Mouse (Mus musculus): ENCODE results near the gene Tmem132b. TPM values are rescaled to one million over a fixed set of nuclear protein-coding genes. Genes with fewer than 3 reads are reported as not detected.

The Tmem132b gene
- polyA plus RNA-seq, 1 experiment = 0.36 TPM

GRCm38 (mm10) chr5:125502186-125502585 is 29.4 kb upstream of the Tmem132b start:
- Histone ChIP-seq H3K4me1 (ENCODE audit: control insufficient read depth, insufficient read depth, insufficient read length, low read length) (no peaks in the 10 kb centered on the region), H3K4me3 (ENCODE audit: insufficient read depth, low read depth, low read length) (no peak overlapping the region), H3K27ac (replicated peaks; ENCODE audit: low read depth, low read length) (no peak overlapping the region)

- no peak overlapping the region for H3K4me3 ChIP-seq (ENCODE audit: insufficient read depth, low read depth, low read length)
- H3K27ac ChIP-seq (replicated peaks; ENCODE audit: low read depth, low read length) = no peak overlapping the region
- H3K4me1 ChIP-seq (ENCODE audit: control insufficient read depth, insufficient read depth, insufficient read length, low read length) = no peaks in the 10 kb centered on the region
Observed at GRCm38 (mm10) chr5:125503628-125504027, 27.9 kb upstream of the Tmem132b start.

GRCm38 (mm10) chr5:125504692-125505091 is 26.9 kb upstream of the Tmem132b start:
- Histone ChIP-seq H3K4me3 (ENCODE audit: insufficient read depth, low read depth, low read length) (no peak overlapping the region), H3K27ac (replicated peaks; ENCODE audit: low read depth, low read length) (no peak overlapping the region), H3K4me1 (ENCODE audit: control insufficient read depth, insufficient read depth, insufficient read length, low read length) (no peaks in the 10 kb centered on the region)

- Histone ChIP-seq H3K4me1 (ENCODE audit: control insufficient read depth, insufficient read depth, insufficient read length, low read length) (no peaks in the 10 kb centered on the region), H3K27ac (replicated peaks; ENCODE audit: low read depth, low read length) (no peak overlapping the region), H3K4me3 (ENCODE audit: insufficient read depth, low read depth, low read length) (no peak overlapping the region)
Observed at GRCm38 (mm10) chr5:125505968-125506367, 25.6 kb upstream of the Tmem132b start.

DNA sequence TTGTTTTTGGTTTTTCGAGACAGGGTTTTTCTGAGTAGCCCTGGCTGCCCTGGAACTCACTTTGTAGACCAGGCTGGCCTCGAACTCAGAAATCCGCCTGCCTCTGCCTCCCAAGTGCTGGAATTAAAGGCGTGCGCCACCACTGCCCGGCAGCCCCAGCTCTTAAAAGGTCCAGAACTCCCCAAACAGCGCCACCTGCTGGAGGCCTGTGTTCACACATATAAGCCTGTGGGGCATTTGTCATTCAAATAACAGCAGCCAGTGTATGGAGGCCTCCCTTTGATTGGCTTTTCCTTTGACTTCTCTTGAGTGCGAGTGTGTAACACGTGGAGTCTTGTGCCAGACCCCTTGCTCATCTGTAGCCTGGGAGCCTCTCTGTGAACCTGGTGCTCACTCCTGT is 24.0 kb upstream of the Tmem132b start:
- H3K27ac ChIP-seq (replicated peaks; ENCODE audit: low read depth, low read length) = no peak overlapping the region

GRCm38 (mm10) chr5:125508006-125508405 is 23.6 kb upstream of the Tmem132b start:
- H3K4me1 ChIP-seq (ENCODE audit: control insufficient read depth, insufficient read depth, insufficient read length, low read length) = no peaks in the 10 kb centered on the region
- no peak overlapping the region for H3K4me3 ChIP-seq (ENCODE audit: insufficient read depth, low read depth, low read length)
- no peak overlapping the region for H3K27ac ChIP-seq (replicated peaks; ENCODE audit: low read depth, low read length)

More for the DNA sequence above, 24.0 kb upstream of the Tmem132b start:
- no peak overlapping the region for H3K4me3 ChIP-seq (ENCODE audit: insufficient read depth, low read depth, low read length)
- H3K4me1 ChIP-seq (ENCODE audit: control insufficient read depth, insufficient read depth, insufficient read length, low read length) = no peaks in the 10 kb centered on the region

DNA sequence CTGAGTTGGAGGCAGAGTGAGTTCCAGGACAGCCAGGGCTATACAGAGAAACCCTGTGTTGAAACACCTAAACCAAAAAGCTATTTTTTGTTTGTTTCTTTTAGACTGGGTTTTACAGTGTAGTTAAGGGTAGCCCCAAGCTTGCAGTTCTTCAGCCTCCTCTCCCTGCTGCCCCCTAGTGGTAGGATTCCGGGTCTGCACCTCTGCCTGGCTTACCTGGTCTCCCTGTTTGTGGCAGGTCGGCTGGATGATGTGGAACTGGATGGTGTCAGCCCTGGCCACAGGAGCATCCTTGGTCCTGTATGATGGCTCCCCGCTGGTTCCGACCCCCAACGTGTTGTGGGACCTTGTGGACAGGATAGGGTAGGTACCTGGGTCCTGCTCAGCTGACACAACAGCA is 22.0 kb upstream of the Tmem132b start:
- H3K4me1 ChIP-seq (ENCODE audit: control insufficient read depth, insufficient read depth, insufficient read length, low read length) = no peaks in the 10 kb centered on the region
- H3K27ac ChIP-seq (replicated peaks; ENCODE audit: low read depth, low read length) = no peak overlapping the region
- no peak overlapping the region for H3K4me3 ChIP-seq (ENCODE audit: insufficient read depth, low read depth, low read length)

- Histone ChIP-seq H3K27ac (replicated peaks; ENCODE audit: low read depth, low read length) (no peak overlapping the region), H3K4me3 (ENCODE audit: insufficient read depth, low read depth, low read length) (no peak overlapping the region), H3K4me1 (ENCODE audit: control insufficient read depth, insufficient read depth, insufficient read length, low read length) (no peaks in the 10 kb centered on the region)
Observed at GRCm38 (mm10) chr5:125515006-125515405, 16.6 kb upstream of the Tmem132b start.

DNA sequence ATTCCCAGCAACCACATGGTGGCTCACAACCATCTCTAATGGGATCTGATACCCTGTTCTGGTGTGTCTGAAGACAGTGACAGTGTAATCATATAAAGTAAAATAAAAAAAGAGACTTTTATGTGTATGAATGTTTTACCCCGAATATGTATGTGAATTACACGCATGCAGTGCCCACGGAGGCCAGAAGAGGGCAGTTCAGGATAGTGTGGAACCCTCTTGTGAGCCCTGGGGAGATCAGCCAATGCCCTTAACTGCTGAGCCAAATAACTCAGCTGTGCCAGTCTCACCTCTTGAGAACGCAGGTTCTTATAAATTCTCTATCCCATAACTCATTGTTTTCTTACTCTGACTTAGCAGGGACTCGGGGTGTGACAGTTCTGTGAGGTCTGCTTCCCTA is 12.9 kb upstream of the Tmem132b start:
- no peaks in the 10 kb centered on the region for H3K4me1 ChIP-seq (ENCODE audit: control insufficient read depth, insufficient read depth, insufficient read length, low read length)
- no peak overlapping the region for H3K27ac ChIP-seq (replicated peaks; ENCODE audit: low read depth, low read length)
- H3K4me3 ChIP-seq (ENCODE audit: insufficient read depth, low read depth, low read length) = no peak overlapping the region

- Histone ChIP-seq H3K4me1 (ENCODE audit: control insufficient read depth, insufficient read depth, insufficient read length, low read length) (no peaks in the 10 kb centered on the region), H3K27ac (replicated peaks; ENCODE audit: low read depth, low read length) (no peak overlapping the region), H3K4me3 (ENCODE audit: insufficient read depth, low read depth, low read length) (no peak overlapping the region)
Observed at GRCm38 (mm10) chr5:125520930-125521590, 10.5 kb upstream of the Tmem132b start.

GRCm38 (mm10) chr5:125523361-125523760 is 8.2 kb upstream of the Tmem132b start:
- Histone ChIP-seq H3K27ac (replicated peaks; ENCODE audit: low read depth, low read length) (no peak overlapping the region), H3K4me1 (ENCODE audit: control insufficient read depth, insufficient read depth, insufficient read length, low read length) (no peaks in the 10 kb centered on the region), H3K4me3 (ENCODE audit: insufficient read depth, low read depth, low read length) (no peak overlapping the region)

- Histone ChIP-seq H3K4me3 (ENCODE audit: insufficient read depth, low read depth, low read length) (no peak overlapping the region), H3K27ac (replicated peaks; ENCODE audit: low read depth, low read length) (no peak overlapping the region), H3K4me1 (ENCODE audit: control insufficient read depth, insufficient read depth, insufficient read length, low read length) (no peaks in the 10 kb centered on the region)
Observed at GRCm38 (mm10) chr5:125525516-125525915, 6.1 kb upstream of the Tmem132b start.

GRCm38 (mm10) chr5:125526464-125526863 is 5.1 kb upstream of the Tmem132b start:
- no peak overlapping the region for H3K27ac ChIP-seq (replicated peaks; ENCODE audit: low read depth, low read length)
- no peak overlapping the region for H3K4me3 ChIP-seq (ENCODE audit: insufficient read depth, low read depth, low read length)
- no peaks in the 10 kb centered on the region for H3K4me1 ChIP-seq (ENCODE audit: control insufficient read depth, insufficient read depth, insufficient read length, low read length)

- Histone ChIP-seq H3K27ac (replicated peaks; ENCODE audit: low read depth, low read length) (no peak overlapping the region), H3K4me3 (ENCODE audit: insufficient read depth, low read depth, low read length) (no peak overlapping the region), H3K4me1 (ENCODE audit: control insufficient read depth, insufficient read depth, insufficient read length, low read length) (no peaks in the 10 kb centered on the region)
Observed at GRCm38 (mm10) chr5:125529109-125529508, 2.5 kb upstream of the Tmem132b start.

DNA sequence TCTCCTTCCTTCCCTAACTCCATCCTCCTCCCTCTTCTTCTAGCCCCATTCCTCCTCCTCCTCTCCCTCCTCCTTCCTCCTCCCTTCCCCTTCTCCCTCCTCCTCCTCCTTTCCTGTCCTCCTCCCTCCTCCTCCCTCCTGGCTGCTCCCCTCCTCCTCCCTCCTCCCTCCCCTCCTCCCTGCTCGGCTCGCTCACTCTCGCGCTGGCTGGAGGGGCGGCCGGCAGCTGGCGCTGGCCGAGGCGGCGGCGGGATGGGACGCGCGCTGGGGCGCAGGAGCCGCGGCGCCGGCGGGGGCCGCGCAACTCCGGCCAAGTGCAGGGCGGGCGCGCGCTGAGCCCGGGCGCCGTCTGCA is 594 bp downstream of the Tmem132b start:
- no peaks in the 10 kb centered on the region for H3K4me1 ChIP-seq (ENCODE audit: control insufficient read depth, insufficient read depth, insufficient read length, low read length)
- no peak overlapping the region for H3K27ac ChIP-seq (replicated peaks; ENCODE audit: low read depth, low read length)
- H3K4me3 ChIP-seq (ENCODE audit: insufficient read depth, low read depth, low read length) = no peak overlapping the region

- H3K27ac ChIP-seq (replicated peaks; ENCODE audit: low read depth, low read length) = no peak overlapping the region
- H3K4me1 ChIP-seq (ENCODE audit: control insufficient read depth, insufficient read depth, insufficient read length, low read length) = no peaks in the 10 kb centered on the region
- H3K4me3 ChIP-seq (ENCODE audit: insufficient read depth, low read depth, low read length) = no peak overlapping the region
Observed at GRCm38 (mm10) chr5:125532545-125533224, 1.1 kb downstream of the Tmem132b start.

All from brown adipose tissue, adult 24 weeks (tissue).